Mouse (Mus musculus) embryo, embryonic 11.5 days (tissue): ENCODE data around the gene Grin1.
"Not testable (repeated sequence)": the region's sequence is repeated elsewhere in the genome, so short reads cannot be mapped to it uniquely, and the experiment has no call there.

Experiments used
- DNase-seq: peaks from one replicate; pipeline ENCODE4 v3.0.0-alpha.2; 2012; ENCODE audit warnings: low read depth, low spot score

Grin1 gene

GRCm38 (mm10) chr2:25258887-25259286 lies 60.1 kb downstream of the Grin1 start:
- DNase-seq: no peak

GRCm38 (mm10) chr2:25257250-25257649 lies 61.7 kb downstream of the Grin1 start:
- not testable (repeated sequence) for DNase-seq

DNA sequence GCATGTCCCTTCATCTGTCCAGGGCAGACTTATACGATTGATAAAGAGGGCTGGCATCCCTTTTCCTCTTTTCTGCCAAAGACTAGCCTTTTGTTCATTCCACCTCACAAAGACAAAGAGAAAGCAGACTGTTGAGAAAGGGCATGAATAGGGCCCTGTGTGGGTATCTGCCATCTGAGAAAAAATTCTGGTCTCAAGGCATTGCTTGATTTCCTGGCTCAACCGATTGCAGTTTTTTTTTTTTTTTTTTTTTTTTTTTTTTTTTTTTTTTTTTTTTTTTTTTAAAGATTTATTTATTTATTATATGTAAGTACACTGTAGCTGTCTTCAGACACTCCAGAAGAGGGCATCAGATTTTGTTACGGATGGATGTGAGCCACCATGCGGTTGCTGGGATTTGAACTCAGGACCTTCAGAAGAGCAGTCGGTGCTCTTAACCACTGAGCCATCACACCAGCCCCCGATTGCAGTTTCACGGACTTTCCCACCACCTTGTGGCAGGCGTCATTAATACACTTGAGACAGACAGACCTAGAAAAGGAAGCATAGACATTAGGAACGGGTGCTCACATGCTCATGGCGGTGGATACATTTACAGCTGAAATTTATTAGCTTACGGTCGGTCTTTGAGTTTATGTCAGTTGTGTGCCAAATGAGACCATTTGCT lies 62.4 kb downstream of the Grin1 start:
- not testable (repeated sequence) for DNase-seq

- DNase-seq: peak; percentile 86
Measured at GRCm38 (mm10) chr2:25255284-25255779, 63.7 kb downstream of the Grin1 start, which contains the start of gene Tmem203. Gene Tmem203 (plus strand): TSS chr2:25255439.

DNA sequence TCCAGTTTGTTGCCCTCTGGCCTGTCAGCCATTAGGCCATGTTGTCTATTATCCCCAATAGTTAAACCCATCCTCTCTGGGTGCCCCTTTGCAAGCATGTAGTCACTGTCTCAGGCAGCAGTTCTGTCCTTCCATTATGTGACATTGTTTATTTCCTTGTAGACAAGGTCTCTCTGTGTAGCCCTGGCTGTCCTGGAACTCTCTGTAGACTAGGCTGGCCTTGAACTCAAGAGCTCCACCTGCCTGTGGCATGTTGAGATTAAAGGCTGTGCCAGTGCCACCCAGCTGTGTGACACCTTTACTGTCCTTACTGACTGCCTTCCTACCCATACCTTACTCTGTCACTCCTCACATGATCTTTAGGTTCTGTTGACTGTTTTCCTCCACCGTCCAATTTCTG lies 66.7 kb downstream of the Grin1 start:
- no peak for DNase-seq

DNA sequence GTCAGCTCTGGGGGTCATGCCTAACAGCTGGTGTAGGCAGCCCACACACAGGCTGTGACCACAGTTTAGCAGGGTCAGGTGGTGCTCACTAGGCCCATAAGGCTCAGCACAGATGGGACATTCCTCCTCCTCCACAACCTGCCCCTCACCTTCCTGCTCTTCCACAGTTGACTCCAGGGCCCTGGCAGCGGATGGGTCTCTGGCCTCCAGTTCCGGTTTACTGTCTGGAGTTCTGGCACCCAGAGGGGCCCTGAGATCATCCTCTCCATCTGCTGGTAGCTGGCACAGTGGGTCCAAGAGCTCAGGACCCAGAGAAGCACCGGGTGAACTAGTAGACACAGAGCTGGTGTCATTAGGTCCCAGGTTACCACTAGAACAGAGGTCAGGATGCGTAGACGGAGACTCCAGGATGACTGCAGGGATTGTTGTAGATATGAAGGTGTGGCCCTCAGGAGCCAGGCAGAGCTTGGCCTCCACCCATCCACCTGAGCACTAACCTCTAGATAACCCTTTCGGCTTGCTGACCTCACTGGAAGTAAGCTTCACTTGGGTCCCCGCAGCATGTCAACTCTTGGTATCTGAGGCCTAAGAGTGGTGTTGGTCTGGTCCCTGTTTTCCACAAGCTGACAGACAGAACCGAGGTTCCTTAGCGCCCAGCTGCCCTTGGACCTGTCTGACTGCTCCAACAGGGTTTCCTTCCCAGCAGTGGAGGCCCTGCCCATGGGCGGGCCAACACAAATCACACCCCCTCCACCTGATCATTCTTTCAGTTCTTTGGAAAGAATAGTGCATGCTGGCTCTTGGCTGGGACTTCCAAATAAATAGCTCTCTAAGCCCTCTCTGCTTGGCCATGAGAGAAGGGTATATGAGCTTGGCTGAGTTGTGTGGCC lies 72.6 kb downstream of the Grin1 start, which contains the start of gene AL732309.1:
TSS of gene AL732309.1 (minus strand) at position 681 of the 890 bp plus-strand sequence.
- no peak for DNase-seq

- DNase-seq: no peak
Measured at GRCm38 (mm10) chr2:25244144-25244543, 74.8 kb downstream of the Grin1 start.

DNA sequence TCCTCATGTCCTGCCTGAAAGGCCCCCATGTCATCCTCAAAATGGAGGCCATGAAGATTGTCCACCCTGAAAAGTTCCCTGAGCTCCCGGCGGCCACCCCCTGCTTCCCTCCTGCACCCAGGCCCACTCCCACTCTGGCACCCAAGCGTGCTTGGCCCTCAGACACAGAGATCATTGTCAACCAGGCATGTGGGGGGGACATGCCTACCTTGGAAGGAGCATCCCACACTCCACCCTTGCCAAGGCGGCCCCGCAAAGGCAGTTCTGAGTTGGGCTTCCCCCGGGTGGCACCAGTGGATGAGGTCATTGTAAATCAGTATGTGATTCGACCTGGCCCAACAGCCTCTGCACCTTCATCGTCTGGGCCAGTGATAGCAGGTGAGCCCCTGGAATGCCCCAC lies 75.6 kb downstream of the Grin1 start:
- no peak for DNase-seq

GRCm38 (mm10) chr2:25242101-25242506 lies 76.9 kb downstream of the Grin1 start, which contains the start of the genes Rnf208 and Cysrt1:
Gene Rnf208 (plus strand): TSS chr2:25242255.
Gene Cysrt1 (minus strand): TSS chr2:25242452.
- no peak for DNase-seq

DNA sequence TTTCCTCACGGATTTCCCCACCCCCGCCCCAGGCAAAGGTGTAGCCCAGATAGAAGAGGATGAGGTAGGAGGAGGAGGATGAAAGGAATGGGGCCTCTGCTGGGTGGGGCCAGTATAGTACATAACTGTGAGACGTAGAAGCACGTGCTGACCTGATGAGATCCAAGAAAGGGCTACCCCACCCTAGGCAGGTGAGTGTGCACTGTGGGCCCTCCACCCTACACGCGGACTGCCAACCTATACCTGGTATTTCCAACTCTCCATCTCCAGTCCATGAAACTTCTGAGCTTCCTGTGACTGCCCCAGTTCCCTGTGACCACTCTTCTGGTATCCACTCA lies 77.6 kb downstream of the Grin1 start:
- no peak for DNase-seq
